Mouse (Mus musculus) heart, embryonic 11.5 days (tissue): ENCODE results near the gene Spp2. TPM values are rescaled to one million over a fixed set of nuclear protein-coding genes. Genes with fewer than 3 reads are reported as not detected.

Source experiments
- ATAC-seq: fragments of 200-750 bp; cut with Nextera tagmentation; replicated peaks from 2 replicates; pipeline ENCODE4 v1.8.0; 2017; ENCODE audit warnings: moderate library complexity; ENCODE audit not compliant: insufficient number of reproducible peaks, low FRiP score, low TSS enrichment
- H3K27ac ChIP-seq: fragments of 300-500 bp; sonication (generic); 2 replicates; pipeline ENCODE4 v1.5.1; 2014; ENCODE audit warnings: mild to moderate bottlenecking, low read depth, low read length
- H3K27me3 ChIP-seq: fragments of 300-500 bp; sonication (generic); 2 replicates; pipeline ENCODE4 v1.6.1; 2014; ENCODE audit warnings: mild to moderate bottlenecking, low read length, mixed read lengths; ENCODE audit not compliant: control insufficient read depth, insufficient read depth
- H3K36me3 ChIP-seq: fragments of 300-500 bp; sonication (generic); 2 replicates; pipeline ENCODE4 v1.6.1; 2014; ENCODE audit warnings: mild to moderate bottlenecking, low read length, moderate library complexity, mixed read lengths; ENCODE audit not compliant: control insufficient read depth, insufficient read depth
- H3K4me1 ChIP-seq: fragments of 300-500 bp; sonication (generic); 2 replicates; pipeline ENCODE4 v1.6.1; 2014; ENCODE audit warnings: low read length; ENCODE audit not compliant: control insufficient read depth, insufficient read depth
- H3K4me2 ChIP-seq: fragments of 300-500 bp; sonication (generic); 2 replicates; pipeline ENCODE4 v1.6.1; 2014; ENCODE audit warnings: mild to moderate bottlenecking, moderate library complexity
- H3K4me3 ChIP-seq: fragments of 300-500 bp; sonication (generic); 2 replicates; pipeline ENCODE4 v1.5.1; 2014; ENCODE audit warnings: low read depth, low read length
- H3K9ac ChIP-seq: fragments of 300-500 bp; sonication (generic); 2 replicates; pipeline ENCODE4 v1.6.1; 2014; ENCODE audit warnings: mild to moderate bottlenecking, low read depth, low read length, moderate library complexity
- H3K9me3 ChIP-seq: fragments of 300-500 bp; sonication (generic); replicated peaks from 2 replicates; pipeline ENCODE4 v1.6.1; 2016; ENCODE audit warnings: low read length; ENCODE audit not compliant: control insufficient read depth
- WGBS: fragments of 180-500 bp; shearing (Covaris S2); extraction: QIAGEN DNeasy Blood & Tissue Kit; methylation state at CpG from one replicate; pipeline ENCODE4 v1.1.7; 2014; ENCODE audit not compliant: insufficient replicate concordance; 5-methylcytosine and 5-hydroxymethylcytosine counted together
- polyA plus RNA-seq: library from polyadenylated mRNA; unstranded; fragments of >200 nt; fragmentation: Nextera tagmentation; extraction: Ambion mirVana; gene quantifications from 2 replicates; pipeline ENCODE4 v1.2.1, GENCODE M21; 2014

The Spp2 gene
- polyA plus RNA-seq, 1 experiment from 2014 or later = 1.6 TPM

- Histone ChIP-seq H3K27me3 (no peaks in the 10 kb centered on the region), H3K36me3 (no peaks in the 10 kb centered on the region), H3K9ac (no peak overlapping the region), H3K4me3 (no peak overlapping the region), H3K27ac (no peak overlapping the region), H3K9me3 (no peaks in the 10 kb centered on the region), H3K4me2 (no peak overlapping the region), H3K4me1 (no peaks in the 10 kb centered on the region)
- ATAC-seq = no peak
- WGBS = 72% methylated on average over 11 of the region's 11 CpGs
These were observed 21.4 kb downstream of the Spp2 start for GRCm38 (mm10) chr1:88427987-88428741.

- Histone ChIP-seq H3K4me3 (no peak overlapping the region), H3K27me3 (no peaks in the 10 kb centered on the region), H3K4me1 (no peaks in the 10 kb centered on the region), H3K9me3 (no peaks in the 10 kb centered on the region), H3K27ac (no peak overlapping the region), H3K4me2 (no peak overlapping the region), H3K36me3 (no peaks in the 10 kb centered on the region), H3K9ac (no peak overlapping the region)
- ATAC-seq = no peak
- WGBS = 25% methylated on average over 1 of the region's 1 CpGs
These were observed 22.7 kb downstream of the Spp2 start for GRCm38 (mm10) chr1:88429413-88429812.

DNA sequence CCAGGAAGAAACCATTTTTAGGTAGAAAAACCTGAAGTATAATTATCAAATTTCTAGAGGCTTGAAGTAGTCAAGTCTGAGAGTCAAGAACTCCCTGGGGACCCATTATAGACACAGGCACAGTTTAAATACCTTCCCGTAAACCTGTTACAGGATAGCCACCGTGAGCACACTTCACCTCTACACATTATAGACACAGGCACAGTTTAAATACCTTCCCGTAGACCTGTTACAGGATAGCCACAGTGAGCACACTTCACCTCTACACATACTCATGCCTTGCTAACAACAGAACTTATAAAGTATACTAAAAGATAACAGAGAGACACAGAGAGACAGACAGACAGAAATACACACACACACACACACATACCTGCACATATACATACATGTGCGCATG lies 24.5 kb downstream of the Spp2 start:
- WGBS = 78% methylated on average over 4 of the region's 4 CpGs
- no peaks in the 10 kb centered on the region for H3K4me1 ChIP-seq
- H3K27ac ChIP-seq = no peak overlapping the region
- H3K9ac ChIP-seq = no peak overlapping the region
- H3K4me3 ChIP-seq = no peak overlapping the region
- ATAC-seq = no peak
- H3K27me3 ChIP-seq = no peaks in the 10 kb centered on the region
- no peak overlapping the region for H3K4me2 ChIP-seq
- H3K36me3 ChIP-seq = no peaks in the 10 kb centered on the region
- no peaks in the 10 kb centered on the region for H3K9me3 ChIP-seq

DNA sequence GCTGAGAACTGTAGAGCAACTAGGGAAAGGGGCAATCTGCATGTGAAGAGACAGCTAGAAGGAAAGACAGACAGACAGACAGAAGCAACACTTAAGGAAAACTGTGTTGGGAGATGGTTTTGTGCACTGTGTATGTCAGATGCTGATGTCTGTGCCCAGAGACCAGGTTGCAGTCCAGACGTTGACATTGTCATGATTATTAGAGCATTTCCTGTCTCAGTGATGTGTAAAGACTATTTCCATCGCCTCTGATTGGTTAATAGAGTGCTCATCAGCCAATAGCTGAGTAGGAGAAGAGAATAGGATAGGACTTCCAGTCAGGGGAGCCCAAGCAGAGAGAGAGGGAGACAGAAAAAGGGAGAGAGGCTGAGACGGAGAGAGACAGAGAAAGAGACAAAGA lies 25.8 kb downstream of the Spp2 start:
- Histone ChIP-seq H3K9me3 (no peaks in the 10 kb centered on the region), H3K4me3 (no peak overlapping the region), H3K36me3 (no peaks in the 10 kb centered on the region), H3K4me2 (no peak overlapping the region), H3K27me3 (no peaks in the 10 kb centered on the region), H3K4me1 (no peaks in the 10 kb centered on the region), H3K27ac (no peak overlapping the region), H3K9ac (no peak overlapping the region)
- ATAC-seq = no peak
- WGBS = 49% methylated on average over 3 of the region's 3 CpGs

DNA sequence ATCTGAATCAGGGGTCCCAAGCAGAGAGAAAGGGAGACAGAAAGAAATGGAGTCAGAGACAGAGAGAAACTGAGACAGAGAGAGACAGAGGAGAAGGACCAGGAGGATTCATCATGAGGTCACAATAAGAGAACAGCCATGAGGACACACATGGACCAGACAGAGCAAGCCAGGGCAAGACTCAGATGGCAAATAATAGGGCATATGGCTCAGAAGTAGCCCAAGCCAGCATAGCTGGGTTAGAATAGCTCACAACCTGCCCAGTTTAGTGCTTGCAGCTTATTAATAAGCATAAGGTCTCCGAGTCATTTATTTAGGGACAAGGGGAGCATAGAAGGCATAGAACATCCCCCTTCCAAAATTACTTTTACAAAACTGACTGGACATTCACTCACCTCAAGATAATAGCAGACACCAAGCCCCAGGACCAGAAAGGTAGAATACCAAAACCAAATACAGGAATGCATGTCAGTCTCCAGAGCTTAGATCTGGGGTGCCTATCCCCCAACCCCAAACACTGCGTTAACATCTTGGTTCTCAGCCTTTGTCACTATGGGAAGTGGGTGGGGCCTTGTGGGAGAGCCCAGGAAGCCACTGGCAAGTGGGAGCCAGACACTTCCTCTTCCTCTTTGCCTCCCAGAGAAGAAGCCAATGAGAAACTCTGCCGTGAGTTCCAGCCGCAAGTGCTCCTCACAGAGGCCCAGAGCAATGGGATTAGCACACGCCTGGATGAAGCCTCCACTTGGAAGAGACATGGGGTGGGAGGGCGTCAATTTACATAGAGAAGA lies 26.5 kb downstream of the Spp2 start:
- no peak overlapping the region for H3K4me2 ChIP-seq
- H3K4me1 ChIP-seq = no peaks in the 10 kb centered on the region
- H3K27me3 ChIP-seq = no peaks in the 10 kb centered on the region
- no peak overlapping the region for H3K4me3 ChIP-seq
- no peaks in the 10 kb centered on the region for H3K9me3 ChIP-seq
- no peak overlapping the region for H3K9ac ChIP-seq
- H3K27ac ChIP-seq = no peak overlapping the region
- no peaks in the 10 kb centered on the region for H3K36me3 ChIP-seq
- 65% methylated on average over 6 of the region's 6 CpGs for WGBS
- no peak for ATAC-seq

- H3K27ac ChIP-seq = no peak overlapping the region
- WGBS = 57% methylated on average over 4 of the region's 4 CpGs
These were observed 27.3 kb downstream of the Spp2 start for GRCm38 (mm10) chr1:88434057-88434456.

GRCm38 (mm10) chr1:88437206-88438126 lies 30.7 kb downstream of the Spp2 start:
- Histone ChIP-seq H3K4me3 (no peak overlapping the region), H3K9ac (no peak overlapping the region), H3K27me3 (no peaks in the 10 kb centered on the region), H3K4me2 (no peak overlapping the region), H3K9me3 (no peaks in the 10 kb centered on the region), H3K36me3 (no peaks in the 10 kb centered on the region), H3K4me1 (no peaks in the 10 kb centered on the region), H3K27ac (no peak overlapping the region)
- no peak for ATAC-seq
- 73% methylated on average over 9 of the region's 9 CpGs for WGBS

More at GRCm38 (mm10) chr1:88434057-88434456, 27.3 kb downstream of the Spp2 start:
- Histone ChIP-seq H3K4me2 (no peak overlapping the region), H3K9me3 (no peaks in the 10 kb centered on the region), H3K4me1 (no peaks in the 10 kb centered on the region), H3K4me3 (no peak overlapping the region), H3K36me3 (no peaks in the 10 kb centered on the region), H3K27me3 (no peaks in the 10 kb centered on the region), H3K9ac (no peak overlapping the region)
- no peak for ATAC-seq

DNA sequence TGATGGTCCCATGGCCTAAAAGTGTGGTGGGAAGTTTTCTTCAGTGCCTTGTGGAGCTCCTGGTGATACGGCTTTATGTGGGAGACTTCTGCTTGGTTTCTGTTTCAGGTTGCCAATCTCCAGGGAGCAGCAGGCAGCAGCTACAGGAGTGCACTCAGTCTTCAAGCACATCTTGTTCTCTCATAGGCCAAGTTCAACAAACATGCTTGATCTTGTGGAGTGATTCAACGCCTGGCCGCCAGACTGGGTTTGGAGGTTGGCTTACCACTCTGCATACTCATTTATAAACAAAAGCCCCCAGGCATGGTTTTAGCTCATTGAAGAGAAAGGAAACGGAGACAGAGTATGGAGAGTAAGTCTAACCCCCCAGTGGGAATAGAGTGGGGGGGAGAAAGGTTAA lies 36.6 kb downstream of the Spp2 start:
- H3K4me2 ChIP-seq = no peak overlapping the region
- no peak overlapping the region for H3K27ac ChIP-seq
- H3K36me3 ChIP-seq = no peaks in the 10 kb centered on the region
- H3K27me3 ChIP-seq = no peaks in the 10 kb centered on the region
- ATAC-seq = no peak
- WGBS = 78% methylated on average over 4 of the region's 4 CpGs
- no peak overlapping the region for H3K9ac ChIP-seq
- no peaks in the 10 kb centered on the region for H3K4me1 ChIP-seq
- H3K9me3 ChIP-seq = no peaks in the 10 kb centered on the region
- no peak overlapping the region for H3K4me3 ChIP-seq
